Mouse (Mus musculus): ENCODE data around the gene Evi5. TPM values are rescaled to one million over a fixed set of nuclear protein-coding genes. Genes with fewer than 3 reads are reported as not detected.
A peak's percentile ranks its signal among the peaks of the same experiment; 100 is the strongest.

The Evi5 gene
- polyA plus RNA-seq, 1 experiment from 2014 or later: 84.3 TPM

- ATAC-seq (replicated peaks; ENCODE audit: low FRiP score, low read depth): no peak
- no peak for TF ChIP-seq CTCF (IDR thresholded peaks at IDR 0.05; ENCODE audit: low read depth)
- no peaks in the 10 kb centered on the region for H3K27me3 ChIP-seq (ENCODE audit: insufficient read depth, low read length)
- H3K4me1 ChIP-seq (replicated peaks; ENCODE audit: insufficient read depth, low read length): 0 out of 2 replicates have a peak, but pooled peaks cover 7% of the 10 kb centered on the region
- H3K27ac ChIP-seq: no peak overlapping the region
- H3K9ac ChIP-seq (ENCODE audit: low read depth, low read length): no peak overlapping the region
- WGBS: 91% methylated on average over 4 of the region's 4 CpGs
- no peak for DNase-seq (ENCODE audit: low spot score)
- 0 out of 2 replicates have a peak, but pooled peaks cover 5% of the 10 kb centered on the region for H3K9me3 ChIP-seq (replicated peaks; ENCODE audit: low read length)
- no peak overlapping the region for H3K4me2 ChIP-seq (ENCODE audit: low read length)
- no peaks in the 10 kb centered on the region for H3K36me3 ChIP-seq (ENCODE audit: insufficient read depth, low read length)
- no peak overlapping the region for H3K4me3 ChIP-seq (replicated peaks; ENCODE audit: low read depth, low read length)
These were observed 25.9 kb downstream of the Evi5 start for GRCm38 (mm10) chr5:107848964-107849363.

- H3K9ac ChIP-seq (ENCODE audit: low read depth, low read length): no peak overlapping the region
- H3K27me3 ChIP-seq (ENCODE audit: insufficient read depth, low read length): no peaks in the 10 kb centered on the region
- H3K9me3 ChIP-seq (replicated peaks; ENCODE audit: low read length): 0 out of 2 replicates have a peak, but pooled peaks cover 5% of the 10 kb centered on the region
- H3K4me1 ChIP-seq (replicated peaks; ENCODE audit: insufficient read depth, low read length): no peaks in the 10 kb centered on the region
- WGBS: 66% methylated on average over 2 of the region's 2 CpGs
- no peak overlapping the region for H3K27ac ChIP-seq
- no peak for TF ChIP-seq CTCF (IDR thresholded peaks at IDR 0.05; ENCODE audit: low read depth)
- H3K4me3 ChIP-seq (replicated peaks; ENCODE audit: low read depth, low read length): no peak overlapping the region
- no peak for DNase-seq (ENCODE audit: low spot score)
- H3K4me2 ChIP-seq (ENCODE audit: low read length): no peak overlapping the region
- no peak for ATAC-seq (replicated peaks; ENCODE audit: low FRiP score, low read depth)
- H3K36me3 ChIP-seq (ENCODE audit: insufficient read depth, low read length): no peaks in the 10 kb centered on the region
These were observed 27.1 kb downstream of the Evi5 start for GRCm38 (mm10) chr5:107847817-107848216.

- Histone ChIP-seq H3K9me3 (replicated peaks; ENCODE audit: low read length) (0 out of 2 replicates have a peak, but pooled peaks cover 5% of the 10 kb centered on the region), H3K4me3 (replicated peaks; ENCODE audit: low read depth, low read length) (no peak overlapping the region), H3K4me2 (ENCODE audit: low read length) (no peak overlapping the region), H3K9ac (ENCODE audit: low read depth, low read length) (no peak overlapping the region), H3K36me3 (ENCODE audit: insufficient read depth, low read length) (no peaks in the 10 kb centered on the region), H3K27ac (no peak overlapping the region), H3K4me1 (replicated peaks; ENCODE audit: insufficient read depth, low read length) (no peaks in the 10 kb centered on the region), H3K27me3 (ENCODE audit: insufficient read depth, low read length) (no peaks in the 10 kb centered on the region)
- 85% methylated on average over 5 of the region's 5 CpGs for WGBS
- no peak for TF ChIP-seq CTCF (IDR thresholded peaks at IDR 0.05; ENCODE audit: low read depth)
- ATAC-seq (replicated peaks; ENCODE audit: low FRiP score, low read depth) (no peak), DNase-seq (ENCODE audit: low spot score) (no peak)
These were observed 27.6 kb downstream of the Evi5 start for GRCm38 (mm10) chr5:107847349-107847748.

DNA sequence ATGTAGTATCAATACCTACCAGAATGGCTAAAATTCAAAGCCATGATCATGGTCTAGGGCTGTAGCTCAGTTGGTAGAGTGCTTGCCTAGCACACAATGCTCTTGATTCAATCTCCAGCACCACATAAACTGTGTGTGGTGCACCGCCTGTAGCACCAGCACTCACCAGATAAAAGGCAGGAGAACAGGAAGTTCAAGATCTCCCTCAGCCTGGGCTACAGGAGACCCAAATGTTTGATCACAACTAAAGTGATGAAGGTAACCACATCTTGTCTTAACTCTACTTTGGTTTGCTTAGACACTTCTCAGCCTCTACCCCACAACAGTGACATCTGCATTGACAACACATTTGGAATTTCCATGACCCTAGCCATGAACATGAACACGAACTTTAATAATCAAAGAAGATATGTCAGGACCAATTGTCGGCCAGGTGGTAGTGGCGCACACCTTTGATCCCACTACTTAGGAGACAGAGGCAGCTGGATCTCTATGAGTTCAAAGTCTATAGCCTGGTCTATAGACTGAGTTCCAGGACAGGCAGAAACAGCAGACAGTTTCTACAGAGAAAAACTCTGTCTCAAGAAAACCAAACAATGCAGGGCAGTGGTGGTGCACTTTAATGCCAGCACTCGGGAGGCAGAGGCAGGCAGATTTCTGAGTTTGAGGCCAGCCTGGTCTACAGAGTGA is 34.2 kb downstream of the Evi5 start:
- H3K4me2 ChIP-seq (ENCODE audit: low read length): no peak overlapping the region
- no peaks in the 10 kb centered on the region for H3K9me3 ChIP-seq (replicated peaks; ENCODE audit: low read length)
- ATAC-seq (replicated peaks; ENCODE audit: low FRiP score, low read depth) (no peak), DNase-seq (ENCODE audit: low spot score) (no peak)
- H3K27ac ChIP-seq: no peak overlapping the region
- no peak for TF ChIP-seq CTCF (IDR thresholded peaks at IDR 0.05; ENCODE audit: low read depth)
- no peak overlapping the region for H3K9ac ChIP-seq (ENCODE audit: low read depth, low read length)
- H3K4me1 ChIP-seq (replicated peaks; ENCODE audit: insufficient read depth, low read length): no peaks in the 10 kb centered on the region
- H3K36me3 ChIP-seq (ENCODE audit: insufficient read depth, low read length): 0 out of 2 replicates have a peak, but pooled peaks cover 12% of the 10 kb centered on the region
- WGBS: 96% methylated on average over 5 of the region's 5 CpGs
- H3K4me3 ChIP-seq (replicated peaks; ENCODE audit: low read depth, low read length): no peak overlapping the region
- H3K27me3 ChIP-seq (ENCODE audit: insufficient read depth, low read length): no peaks in the 10 kb centered on the region

- Histone ChIP-seq H3K4me2 (ENCODE audit: low read length) (no peak overlapping the region), H3K9ac (ENCODE audit: low read depth, low read length) (no peak overlapping the region), H3K4me1 (replicated peaks; ENCODE audit: insufficient read depth, low read length) (no peaks in the 10 kb centered on the region), H3K36me3 (ENCODE audit: insufficient read depth, low read length) (0 out of 2 replicates have a peak, but pooled peaks cover 12% of the 10 kb centered on the region), H3K27me3 (ENCODE audit: insufficient read depth, low read length) (no peaks in the 10 kb centered on the region), H3K9me3 (replicated peaks; ENCODE audit: low read length) (no peaks in the 10 kb centered on the region), H3K4me3 (replicated peaks; ENCODE audit: low read depth, low read length) (no peak overlapping the region), H3K27ac (no peak overlapping the region)
- DNase-seq (ENCODE audit: low spot score) (no peak), ATAC-seq (replicated peaks; ENCODE audit: low FRiP score, low read depth) (no peak)
- no peak for TF ChIP-seq CTCF (IDR thresholded peaks at IDR 0.05; ENCODE audit: low read depth)
- 68% methylated on average over 3 of the region's 3 CpGs for WGBS
These were observed 35.8 kb downstream of the Evi5 start for GRCm38 (mm10) chr5:107838891-107839644.

- Histone ChIP-seq H3K9me3 (replicated peaks; ENCODE audit: low read length) (no peaks in the 10 kb centered on the region), H3K4me2 (ENCODE audit: low read length) (no peak overlapping the region), H3K27ac (no peak overlapping the region), H3K4me3 (replicated peaks; ENCODE audit: low read depth, low read length) (no peak overlapping the region), H3K4me1 (replicated peaks; ENCODE audit: insufficient read depth, low read length) (no peaks in the 10 kb centered on the region), H3K9ac (ENCODE audit: low read depth, low read length) (no peak overlapping the region), H3K27me3 (ENCODE audit: insufficient read depth, low read length) (no peaks in the 10 kb centered on the region), H3K36me3 (ENCODE audit: insufficient read depth, low read length) (peaks cover 6% of the 10 kb centered on the region; the same call in 1 of the 2 replicates)
- DNase-seq (ENCODE audit: low spot score) (peak; percentile 26), ATAC-seq (replicated peaks; ENCODE audit: low FRiP score, low read depth) (no peak)
- WGBS: 69% methylated on average over 1 of the region's 1 CpGs
- TF ChIP-seq CTCF (IDR thresholded peaks at IDR 0.05; ENCODE audit: low read depth): no peak
These were observed 40.6 kb downstream of the Evi5 start for GRCm38 (mm10) chr5:107834287-107834686.

Measured in kidney, postnatal 0 days (tissue).